Mouse (Mus musculus) spleen, adult 2 months (tissue): ENCODE results near the gene Mctp1. TPM values are rescaled to one million over a fixed set of nuclear protein-coding genes. Genes with fewer than 3 reads are reported as not detected.
"Not testable (repeated sequence)": the region's sequence is repeated elsewhere in the genome, so short reads cannot be mapped to it uniquely, and the experiment has no call there.

Source experiments
- DNase-seq, 2 experiments: peaks; one replicate each; pipeline versions ENCODE4 v3.0.0 to v3.0.0-alpha.2; 2012 to 2021; ENCODE audit warnings: low spot score in 2 of 2, low read depth in 1 of 2
- H3K27ac ChIP-seq: fragments of 200-500 bp; 2 replicates; pipeline ENCODE4 v1.5.1; 2012; ENCODE audit warnings: low read length, inconsistent platforms; ENCODE audit not compliant: insufficient read depth
- H3K27me3 ChIP-seq: fragments of 200-500 bp; 2 replicates; pipeline ENCODE4 v1.6.1; 2012; ENCODE audit warnings: mild to moderate bottlenecking, moderate library complexity, low read length, inconsistent platforms; ENCODE audit not compliant: control insufficient read depth, insufficient read depth
- H3K36me3 ChIP-seq: fragments of 200-500 bp; 2 replicates; pipeline ENCODE4 v1.6.1; 2012; ENCODE audit warnings: mild to moderate bottlenecking, low read length, inconsistent platforms; ENCODE audit not compliant: control insufficient read depth, insufficient read depth
- H3K4me1 ChIP-seq: fragments of 200-500 bp; 2 replicates; pipeline ENCODE4 v1.6.1; 2011; ENCODE audit warnings: inconsistent platforms; ENCODE audit not compliant: control insufficient read depth, insufficient read depth, insufficient read length
- H3K4me3 ChIP-seq: fragments of 200-500 bp; 2 replicates; pipeline ENCODE4 v1.5.1; 2011; ENCODE audit warnings: mild to moderate bottlenecking, inconsistent platforms; ENCODE audit not compliant: insufficient read depth, insufficient read length; ENCODE audit errors: extremely low read depth
- CTCF ChIP-seq: fragments of 200-500 bp; IDR thresholded peaks from 2 replicates; pipeline ENCODE4 v1.5.1; 2011; ENCODE audit warnings: mild to moderate bottlenecking, inconsistent platforms; ENCODE audit not compliant: insufficient read depth, insufficient read length, insufficient replicate concordance; ENCODE audit errors: extremely low read depth
- POLR2A ChIP-seq: fragments of 200-500 bp; IDR thresholded peaks from 2 replicates; pipeline ENCODE4 v1.6.1; 2011; ENCODE audit warnings: low read depth, low read length, inconsistent platforms
- WGBS: fragments of 180-500 bp; shearing (Covaris S2); methylation state at CpG from one replicate; pipeline ENCODE4 v1.1.7; 2018; 5-methylcytosine and 5-hydroxymethylcytosine counted together
- polyA plus RNA-seq: library from polyadenylated mRNA; depleted of rRNA; stranded (reverse); fragments of >200 nt; gene quantifications from 2 replicates; pipeline ENCODE4 v1.2.3, GENCODE M21; 2012

Gene Mctp1
- polyA plus RNA-seq, 1 experiment = 0.53 TPM

GRCm38 (mm10) chr13:76926851-76927250 lies 542.5 kb downstream of the Mctp1 start:
- no peak overlapping the region for H3K27ac ChIP-seq
- no peaks in the 10 kb centered on the region; the same call in 1 of the 2 replicates for H3K4me1 ChIP-seq
- no peaks in the 10 kb centered on the region for H3K36me3 ChIP-seq
- no peaks in the 10 kb centered on the region for H3K27me3 ChIP-seq
- TF ChIP-seq CTCF = no peak
- TF ChIP-seq POLR2A = no peak
- DNase-seq = no peak
- no peak overlapping the region for H3K4me3 ChIP-seq
- 87% methylated on average over 1 of the region's 1 CpGs for WGBS

GRCm38 (mm10) chr13:76927875-76928440 lies 543.6 kb downstream of the Mctp1 start:
- Histone ChIP-seq H3K4me3 (no peak overlapping the region), H3K27me3 (no peaks in the 10 kb centered on the region), H3K4me1 (no peaks in the 10 kb centered on the region; the same call in 1 of the 2 replicates), H3K27ac (no peak overlapping the region), H3K36me3 (no peaks in the 10 kb centered on the region)
- WGBS = 85% methylated on average over 5 of the region's 5 CpGs
- no peak for DNase-seq
- TF ChIP-seq POLR2A = no peak
- no peak for TF ChIP-seq CTCF

GRCm38 (mm10) chr13:76929152-76929551 lies 544.8 kb downstream of the Mctp1 start:
- Histone ChIP-seq H3K4me1 (no peaks in the 10 kb centered on the region; the same call in 1 of the 2 replicates), H3K36me3 (no peaks in the 10 kb centered on the region), H3K4me3 (no peak overlapping the region), H3K27me3 (no peaks in the 10 kb centered on the region), H3K27ac (no peak overlapping the region)
- DNase-seq = no peak
- TF ChIP-seq CTCF (no peak), POLR2A (no peak)
- 29% methylated on average over 3 of the region's 3 CpGs for WGBS

GRCm38 (mm10) chr13:76932933-76933332 lies 548.6 kb downstream of the Mctp1 start:
- no peaks in the 10 kb centered on the region; the same call in 1 of the 2 replicates for H3K4me1 ChIP-seq
- H3K4me3 ChIP-seq = no peak overlapping the region
- H3K27me3 ChIP-seq = no peaks in the 10 kb centered on the region
- H3K36me3 ChIP-seq = no peaks in the 10 kb centered on the region
- no peak for TF ChIP-seq CTCF
- TF ChIP-seq POLR2A = no peak
- no peak overlapping the region for H3K27ac ChIP-seq
- DNase-seq = no peak
- WGBS = 82% methylated on average over 5 of the region's 5 CpGs

GRCm38 (mm10) chr13:76949234-76949633 lies 564.9 kb downstream of the Mctp1 start:
- Histone ChIP-seq H3K36me3 (no peaks in the 10 kb centered on the region), H3K27ac (no peak overlapping the region), H3K4me1 (no peaks in the 10 kb centered on the region), H3K4me3 (no peak overlapping the region), H3K27me3 (no peaks in the 10 kb centered on the region)
- no peak for DNase-seq
- TF ChIP-seq POLR2A (no peak), CTCF (no peak)

- no peak for DNase-seq
- no peaks in the 10 kb centered on the region for H3K4me1 ChIP-seq
- TF ChIP-seq POLR2A (no peak), CTCF (no peak)
Observed at GRCm38 (mm10) chr13:76967588-76967987, 583.3 kb downstream of the Mctp1 start.

GRCm38 (mm10) chr13:76969386-76969785 lies 585.1 kb downstream of the Mctp1 start:
- H3K27ac ChIP-seq = no peak overlapping the region
- H3K27me3 ChIP-seq = no peaks in the 10 kb centered on the region
- 17% methylated on average over 2 of the region's 2 CpGs for WGBS
- TF ChIP-seq CTCF (peak; percentile 8; the same call in 1 of the 2 replicates), POLR2A (no peak)
- no peaks in the 10 kb centered on the region for H3K36me3 ChIP-seq
- H3K4me3 ChIP-seq = no peak overlapping the region
- no peak for DNase-seq
- H3K4me1 ChIP-seq = no peaks in the 10 kb centered on the region

More at GRCm38 (mm10) chr13:76967588-76967987, 583.3 kb downstream of the Mctp1 start:
- Histone ChIP-seq H3K27ac (no peak overlapping the region), H3K27me3 (no peaks in the 10 kb centered on the region), H3K36me3 (no peaks in the 10 kb centered on the region), H3K4me3 (no peak overlapping the region)

- not testable (repeated sequence) for H3K36me3 ChIP-seq, DNase-seq, H3K4me1 ChIP-seq, H3K27me3 ChIP-seq, H3K27ac ChIP-seq, H3K4me3 ChIP-seq
- WGBS = 86% methylated on average over 3 of the region's 3 CpGs
Observed at GRCm38 (mm10) chr13:76971046-76971445, 586.7 kb downstream of the Mctp1 start.
